Mouse (Mus musculus): ENCODE data around the gene Fabp1. TPM values are rescaled to one million over a fixed set of nuclear protein-coding genes. Genes with fewer than 3 reads are reported as not detected.

Fabp1 gene
- total RNA-seq (2014; fragmentation: Nextera tagmentation), result not detected in 2 replicates
- not detected in 2 replicates for total RNA-seq (2017)
- polyA plus RNA-seq (2012), result not detected in 2 replicates

DNA sequence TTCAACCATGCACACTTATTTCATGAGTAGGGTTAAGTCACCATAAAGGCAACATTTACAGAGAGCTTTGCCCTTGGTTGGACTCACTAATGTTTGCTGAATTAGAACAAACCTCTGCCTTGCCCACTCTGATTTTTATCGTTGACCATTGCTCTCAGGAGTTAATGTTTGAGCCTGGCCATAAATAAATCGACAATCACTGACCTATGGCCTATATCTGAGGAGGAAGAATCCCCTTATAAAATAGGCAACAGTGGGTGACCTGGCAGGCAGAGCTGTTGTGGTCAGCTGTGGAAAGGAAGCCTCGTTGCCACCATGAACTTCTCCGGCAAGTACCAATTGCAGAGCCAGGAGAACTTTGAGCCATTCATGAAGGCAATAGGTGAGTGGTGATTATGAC lies at the start of gene Fabp1:
Gene Fabp1 (plus strand): TSS at position 216 of the 400 bp plus-strand sequence.
- Histone ChIP-seq H3K36me3 (replicated peaks) (no peaks in the 10 kb centered on the region), H3K4me3 (ENCODE audit: low read depth, low read length) (no peak within 1 kb of the TSS), H3K9me3 (replicated peaks) (no peaks in the 10 kb centered on the region), H3K4me1 (ENCODE audit: insufficient read depth, low read depth, low read length) (no peaks in the 10 kb centered on the region), H3K27me3 (ENCODE audit: insufficient read depth, low read length) (peaks cover 25% of the 10 kb centered on the region)
- ATAC-seq (ENCODE audit: extremely low read depth, insufficient number of reproducible peaks, low FRiP score, poor library complexity, severe bottlenecking), result no peak
- DNase-seq (ENCODE audit: low spot score), result no peak
- no peak for TF ChIP-seq POLR2AphosphoS5 (IDR thresholded peaks at IDR 0.05; ENCODE audit: insufficient replicate concordance, low read depth, low read length)
- TF ChIP-seq GATA2 (IDR thresholded peaks at IDR 0.05; ENCODE audit: borderline replicate concordance, low read depth, low read length), result no peak
- TF ChIP-seq TAL1 (conservative IDR thresholded peaks at IDR 0.05; ENCODE audit: low read depth, low read length), result no peak
- TF ChIP-seq GATA1 (IDR thresholded peaks at IDR 0.05; ENCODE audit: borderline replicate concordance, low read length), result no peak
- no peak for TF ChIP-seq CTCF (IDR thresholded peaks at IDR 0.05; ENCODE audit: low read depth, low read length)

DNA sequence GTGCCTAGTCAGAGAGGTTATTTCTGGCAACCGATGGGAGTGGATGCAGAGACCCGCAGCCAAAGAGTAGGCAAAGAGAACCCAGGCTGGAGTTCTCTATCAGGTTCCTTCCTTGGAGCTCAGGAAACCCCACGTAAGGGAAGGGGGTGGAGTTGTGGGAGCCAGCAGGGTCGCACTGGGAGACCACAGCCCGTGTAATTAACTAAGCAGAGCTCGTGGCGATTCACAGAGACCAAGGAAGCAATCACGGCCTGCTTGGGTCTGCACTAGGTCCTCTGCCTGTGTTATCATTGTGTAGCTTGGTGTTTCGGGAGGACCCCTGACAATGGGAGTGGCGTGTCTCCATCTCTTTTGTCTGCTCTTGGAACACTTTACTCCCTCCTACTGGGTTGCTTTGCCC lies 48.5 kb upstream of the Fabp1 start:
- TF ChIP-seq GATA1 (IDR thresholded peaks at IDR 0.05; ENCODE audit: borderline replicate concordance, low read length) (no peak), POLR2AphosphoS5 (IDR thresholded peaks at IDR 0.05; ENCODE audit: insufficient replicate concordance, low read depth, low read length) (no peak), CTCF (IDR thresholded peaks at IDR 0.05; ENCODE audit: low read depth, low read length) (no peak), TAL1 (conservative IDR thresholded peaks at IDR 0.05; ENCODE audit: low read depth, low read length) (no peak), GATA2 (IDR thresholded peaks at IDR 0.05; ENCODE audit: borderline replicate concordance, low read depth, low read length) (no peak)
- Histone ChIP-seq H3K9me3 (replicated peaks) (no peaks in the 10 kb centered on the region), H3K36me3 (replicated peaks) (no peaks in the 10 kb centered on the region), H3K27me3 (ENCODE audit: insufficient read depth, low read length) (peaks cover 24% of the 10 kb centered on the region), H3K4me1 (ENCODE audit: insufficient read depth, low read depth, low read length) (no peaks in the 10 kb centered on the region), H3K4me3 (ENCODE audit: low read depth, low read length) (no peak overlapping the region)
- ATAC-seq (ENCODE audit: extremely low read depth, insufficient number of reproducible peaks, low FRiP score, poor library complexity, severe bottlenecking), result no peak
- no peak for DNase-seq (ENCODE audit: low spot score)

DNA sequence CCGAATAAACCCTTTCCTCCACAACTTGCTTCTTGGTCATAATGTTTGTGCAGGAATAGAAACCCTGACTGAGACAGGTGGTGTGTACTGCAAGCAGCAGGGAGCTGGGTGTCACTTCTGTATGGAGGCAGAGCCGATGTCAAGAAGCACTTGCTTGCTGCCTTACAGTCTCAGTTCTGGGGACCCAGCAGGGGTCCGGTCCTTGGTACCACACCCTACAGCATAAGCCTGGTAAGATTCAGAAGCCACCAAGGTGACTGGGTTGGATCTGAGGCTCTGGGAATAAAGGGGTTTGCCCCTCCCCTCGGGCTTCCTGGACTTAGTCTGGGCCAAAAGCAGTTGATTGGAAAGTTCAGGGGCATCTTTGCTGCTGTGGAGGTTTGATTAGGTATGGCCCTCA lies 46.1 kb upstream of the Fabp1 start:
- ATAC-seq (ENCODE audit: extremely low read depth, insufficient number of reproducible peaks, low FRiP score, poor library complexity, severe bottlenecking), result no peak
- TF ChIP-seq GATA2 (IDR thresholded peaks at IDR 0.05; ENCODE audit: borderline replicate concordance, low read depth, low read length) (no peak), POLR2AphosphoS5 (IDR thresholded peaks at IDR 0.05; ENCODE audit: insufficient replicate concordance, low read depth, low read length) (no peak), GATA1 (IDR thresholded peaks at IDR 0.05; ENCODE audit: borderline replicate concordance, low read length) (no peak), TAL1 (conservative IDR thresholded peaks at IDR 0.05; ENCODE audit: low read depth, low read length) (no peak), CTCF (IDR thresholded peaks at IDR 0.05; ENCODE audit: low read depth, low read length) (no peak)
- H3K4me3 ChIP-seq (ENCODE audit: low read depth, low read length), result no peak overlapping the region

DNA sequence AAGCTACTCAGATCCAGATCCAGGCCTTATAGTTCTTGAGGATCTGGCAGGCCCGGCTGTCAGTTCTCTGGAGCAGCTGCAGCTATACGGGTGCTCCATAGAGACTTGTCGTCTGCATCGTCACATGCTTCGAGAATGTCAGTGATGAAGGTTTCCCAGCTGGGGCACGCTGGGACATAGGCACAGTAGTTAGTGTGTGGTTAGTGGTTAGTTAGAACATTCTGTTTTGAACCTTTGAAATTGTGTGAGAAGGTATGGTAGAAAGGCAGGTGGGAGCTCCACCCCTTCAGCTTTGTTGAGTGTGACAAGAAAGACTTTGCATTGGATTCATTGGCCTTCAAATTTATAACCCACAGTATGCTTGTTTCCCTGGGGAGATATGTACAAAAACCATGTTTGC lies 44.8 kb upstream of the Fabp1 start:
- H3K27me3 ChIP-seq (ENCODE audit: insufficient read depth, low read length), result peaks cover 36% of the 10 kb centered on the region
- no peaks in the 10 kb centered on the region for H3K9me3 ChIP-seq (replicated peaks)
- ATAC-seq (ENCODE audit: extremely low read depth, insufficient number of reproducible peaks, low FRiP score, poor library complexity, severe bottlenecking) (no peak), DNase-seq (ENCODE audit: low spot score) (no peak)
- no peak overlapping the region for H3K4me3 ChIP-seq (ENCODE audit: low read depth, low read length)
- TF ChIP-seq TAL1 (conservative IDR thresholded peaks at IDR 0.05; ENCODE audit: low read depth, low read length) (no peak), POLR2AphosphoS5 (IDR thresholded peaks at IDR 0.05; ENCODE audit: insufficient replicate concordance, low read depth, low read length) (no peak), GATA1 (IDR thresholded peaks at IDR 0.05; ENCODE audit: borderline replicate concordance, low read length) (no peak), CTCF (IDR thresholded peaks at IDR 0.05; ENCODE audit: low read depth, low read length) (no peak), GATA2 (IDR thresholded peaks at IDR 0.05; ENCODE audit: borderline replicate concordance, low read depth, low read length) (no peak)
- peaks cover 12% of the 10 kb centered on the region for H3K4me1 ChIP-seq (ENCODE audit: insufficient read depth, low read depth, low read length)
- no peaks in the 10 kb centered on the region for H3K36me3 ChIP-seq (replicated peaks)

More for the DNA sequence above, 46.1 kb upstream of the Fabp1 start:
- Histone ChIP-seq H3K36me3 (replicated peaks) (no peaks in the 10 kb centered on the region), H3K4me1 (ENCODE audit: insufficient read depth, low read depth, low read length) (peaks cover 12% of the 10 kb centered on the region), H3K9me3 (replicated peaks) (no peaks in the 10 kb centered on the region), H3K27me3 (ENCODE audit: insufficient read depth, low read length) (peaks cover 28% of the 10 kb centered on the region)
- DNase-seq (ENCODE audit: low spot score), result no peak

DNA sequence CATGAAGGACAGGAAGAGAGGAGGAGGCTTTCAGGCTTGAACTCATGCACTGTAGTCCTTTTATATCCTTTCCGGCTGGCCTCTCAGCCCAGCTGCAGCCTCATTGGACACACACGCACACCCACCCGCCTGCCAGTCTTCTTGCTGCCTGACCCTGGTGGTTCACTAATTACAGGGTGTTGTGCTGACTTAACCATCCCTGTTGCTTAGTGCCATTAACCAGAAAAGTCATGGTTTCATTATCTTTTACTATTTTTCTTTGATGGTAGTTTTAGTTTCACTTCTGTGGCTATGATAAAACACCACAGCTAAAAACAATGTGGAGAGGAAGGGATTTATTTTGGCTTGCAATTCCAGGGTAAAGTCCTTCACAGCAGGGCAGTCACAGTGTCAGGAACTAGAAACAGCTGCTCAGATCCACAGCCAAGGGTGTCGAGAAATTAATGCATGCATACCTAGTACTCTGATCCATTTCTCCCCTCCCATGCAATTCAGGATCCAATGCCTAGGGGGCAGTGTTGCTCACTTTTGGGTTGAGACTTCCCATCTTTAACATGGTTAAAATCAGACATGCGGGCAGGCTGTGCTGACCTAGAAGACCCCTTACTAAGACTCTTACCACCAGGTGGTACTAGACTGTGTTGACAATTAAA lies 42.8 kb upstream of the Fabp1 start:
- peak overlapping the region; percentile 62; the same call in 1 of the 2 replicates for H3K4me3 ChIP-seq (ENCODE audit: low read depth, low read length)

DNA sequence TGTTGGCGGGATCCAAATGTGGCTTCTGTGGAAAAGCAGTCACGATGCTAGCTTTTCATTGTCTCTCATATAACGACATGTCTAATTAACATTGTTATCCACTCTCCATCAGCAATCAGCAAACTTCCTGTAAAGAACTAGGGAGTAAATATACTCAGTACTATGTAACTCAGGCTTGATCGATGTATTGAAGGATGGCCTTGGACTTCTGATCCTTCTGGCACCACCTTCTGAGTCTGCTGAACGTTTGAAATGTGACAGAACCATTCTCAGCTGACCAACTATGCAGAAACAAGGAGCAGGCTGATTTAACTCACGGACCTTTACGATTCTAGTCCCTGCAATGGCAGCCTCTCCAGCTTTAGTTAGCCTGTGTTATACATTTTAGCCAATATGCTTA lies 38.3 kb upstream of the Fabp1 start:
- Histone ChIP-seq H3K9me3 (replicated peaks) (no peaks in the 10 kb centered on the region), H3K4me1 (ENCODE audit: insufficient read depth, low read depth, low read length) (peaks cover 12% of the 10 kb centered on the region), H3K27me3 (ENCODE audit: insufficient read depth, low read length) (peaks cover 16% of the 10 kb centered on the region), H3K4me3 (ENCODE audit: low read depth, low read length) (no peak overlapping the region), H3K36me3 (replicated peaks) (no peaks in the 10 kb centered on the region)
- DNase-seq (ENCODE audit: low spot score) (no peak), ATAC-seq (ENCODE audit: extremely low read depth, insufficient number of reproducible peaks, low FRiP score, poor library complexity, severe bottlenecking) (no peak)
- TF ChIP-seq POLR2AphosphoS5 (IDR thresholded peaks at IDR 0.05; ENCODE audit: insufficient replicate concordance, low read depth, low read length) (no peak), CTCF (IDR thresholded peaks at IDR 0.05; ENCODE audit: low read depth, low read length) (no peak), GATA1 (IDR thresholded peaks at IDR 0.05; ENCODE audit: borderline replicate concordance, low read length) (no peak), GATA2 (IDR thresholded peaks at IDR 0.05; ENCODE audit: borderline replicate concordance, low read depth, low read length) (no peak), TAL1 (conservative IDR thresholded peaks at IDR 0.05; ENCODE audit: low read depth, low read length) (no peak)

More for the DNA sequence above, 42.8 kb upstream of the Fabp1 start:
- H3K9me3 ChIP-seq (replicated peaks), result no peaks in the 10 kb centered on the region
- peaks cover 38% of the 10 kb centered on the region for H3K27me3 ChIP-seq (ENCODE audit: insufficient read depth, low read length)
- peaks cover 12% of the 10 kb centered on the region for H3K4me1 ChIP-seq (ENCODE audit: insufficient read depth, low read depth, low read length)
- DNase-seq (ENCODE audit: low spot score), result peak; percentile 44
- H3K36me3 ChIP-seq (replicated peaks), result no peaks in the 10 kb centered on the region
- peak; percentile 83 for TF ChIP-seq CTCF (IDR thresholded peaks at IDR 0.05; ENCODE audit: low read depth, low read length)
- TF ChIP-seq TAL1 (conservative IDR thresholded peaks at IDR 0.05; ENCODE audit: low read depth, low read length), result no peak
- peak; percentile 22; the same call in 1 of the 2 replicates for ATAC-seq (ENCODE audit: extremely low read depth, insufficient number of reproducible peaks, low FRiP score, poor library complexity, severe bottlenecking)

All from G1E (cell line).